Mouse (Mus musculus) intestine, embryonic 16.5 days (tissue): ENCODE measurements around the gene Clcn6. TPM values are rescaled to one million over a fixed set of nuclear protein-coding genes. Genes with fewer than 3 reads are reported as not detected.

Source experiments
- ATAC-seq: fragments of 200-750 bp; cut with Nextera tagmentation; 2 replicates; pipeline ENCODE4 v1.8.0; 2017; ENCODE audit warnings: moderate TSS enrichment, moderate library complexity
- H3K27ac ChIP-seq: fragments of 300-500 bp; sonication (generic); 2 replicates; pipeline ENCODE4 v1.5.1; 2014; ENCODE audit warnings: mild to moderate bottlenecking, low read length
- H3K27me3 ChIP-seq: fragments of 300-500 bp; sonication (generic); replicated peaks from 2 replicates; pipeline ENCODE4 v1.6.1; 2014; ENCODE audit warnings: low read length, control low read depth, mixed read lengths; ENCODE audit not compliant: control insufficient read depth, insufficient read depth
- H3K36me3 ChIP-seq: fragments of 300-500 bp; sonication (generic); 2 replicates; pipeline ENCODE4 v1.6.1; 2014; ENCODE audit warnings: low read length, control low read depth; ENCODE audit not compliant: control insufficient read depth, insufficient read depth
- H3K4me1 ChIP-seq: fragments of 300-500 bp; sonication (generic); 2 replicates; pipeline ENCODE4 v1.6.1; 2014; ENCODE audit warnings: low read length, control low read depth, mixed read lengths; ENCODE audit not compliant: control insufficient read depth, insufficient read depth
- H3K4me2 ChIP-seq: fragments of 300-500 bp; sonication (generic); 2 replicates; pipeline ENCODE4 v1.6.1; 2014; ENCODE audit warnings: low read depth, low read length, control low read depth
- H3K4me3 ChIP-seq: fragments of 300-500 bp; sonication (generic); 2 replicates; pipeline ENCODE4 v1.5.1; 2014; ENCODE audit warnings: mild to moderate bottlenecking, low read length
- H3K9ac ChIP-seq: fragments of 300-500 bp; sonication (generic); 2 replicates; pipeline ENCODE4 v1.6.1; 2014; ENCODE audit warnings: low read depth, low read length
- H3K9me3 ChIP-seq: fragments of 300-500 bp; sonication (generic); 2 replicates; pipeline ENCODE4 v1.6.1; 2016; ENCODE audit warnings: low read length, control low read depth; ENCODE audit not compliant: control insufficient read depth
- WGBS: fragments of 180-500 bp; shearing (Covaris S2); extraction: QIAGEN DNeasy Blood & Tissue Kit; methylation state at CpG from one replicate; pipeline ENCODE4 v1.1.7; 2014; 5-methylcytosine and 5-hydroxymethylcytosine counted together
- polyA plus RNA-seq: library from polyadenylated mRNA; unstranded; fragments of >200 nt; fragmentation: Nextera tagmentation; extraction: Ambion mirVana; gene quantifications from 2 replicates; pipeline ENCODE4 v1.2.1, GENCODE M21; 2015

The Clcn6 gene
- polyA plus RNA-seq = 4.5 TPM in 2 replicates

DNA sequence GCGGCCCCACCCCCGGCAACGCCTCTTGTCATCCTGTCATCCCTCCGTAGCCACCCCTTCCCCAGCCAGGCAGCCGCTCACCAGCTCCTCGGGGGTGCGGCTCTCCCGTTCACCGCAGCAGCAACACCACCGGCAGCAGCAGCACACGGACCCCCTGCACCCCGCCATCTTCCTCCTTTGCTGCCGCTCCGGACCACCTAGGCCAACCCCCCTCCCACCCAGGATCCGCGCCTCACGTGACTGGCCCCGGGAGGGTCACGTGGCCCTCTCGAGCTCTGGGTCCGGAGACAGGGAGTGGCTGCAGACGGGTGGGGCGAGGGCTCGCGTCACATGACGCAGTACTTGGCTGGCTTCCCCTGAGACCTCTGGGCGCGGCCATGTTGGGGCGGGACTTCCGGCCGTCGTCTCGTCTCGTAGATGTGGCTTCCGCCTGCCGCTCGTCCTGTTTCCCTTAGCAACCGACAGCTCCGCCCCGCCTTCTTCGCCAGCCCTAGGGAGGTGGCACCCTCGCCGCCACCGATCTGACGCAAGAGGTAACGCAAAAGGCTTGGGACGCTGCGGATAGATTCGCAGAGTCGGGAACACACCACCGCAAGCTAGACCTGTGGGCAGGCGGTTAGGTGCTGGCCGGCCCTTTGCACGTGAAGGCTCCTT is at the start of gene Clcn6, which contains the start of gene Mthfr:
Clcn6 (minus strand) TSS at position 222 of the 654 bp plus-strand sequence.
Mthfr (plus strand) TSS at position 478 of the 654 bp plus-strand sequence.
- peak within 1 kb of the TSS; percentile 87 for H3K4me2 ChIP-seq
- peak within 1 kb of the TSS; percentile 80 for H3K9ac ChIP-seq
- peak; percentile 93 for ATAC-seq
- H3K9me3 ChIP-seq = no peaks in the 10 kb centered on the region
- WGBS = under 1% methylated on average over 54 of the region's 54 CpGs
- no peaks in the 10 kb centered on the region for H3K27me3 ChIP-seq
- H3K4me3 ChIP-seq = peak within 1 kb of the TSS; percentile 79
- H3K4me1 ChIP-seq = peaks cover 34% of the 10 kb centered on the region
- 0 out of 2 replicates have a peak, but pooled peaks cover 3% of the 10 kb centered on the region for H3K36me3 ChIP-seq
- peak within 1 kb of the TSS; percentile 83 for H3K27ac ChIP-seq

DNA sequence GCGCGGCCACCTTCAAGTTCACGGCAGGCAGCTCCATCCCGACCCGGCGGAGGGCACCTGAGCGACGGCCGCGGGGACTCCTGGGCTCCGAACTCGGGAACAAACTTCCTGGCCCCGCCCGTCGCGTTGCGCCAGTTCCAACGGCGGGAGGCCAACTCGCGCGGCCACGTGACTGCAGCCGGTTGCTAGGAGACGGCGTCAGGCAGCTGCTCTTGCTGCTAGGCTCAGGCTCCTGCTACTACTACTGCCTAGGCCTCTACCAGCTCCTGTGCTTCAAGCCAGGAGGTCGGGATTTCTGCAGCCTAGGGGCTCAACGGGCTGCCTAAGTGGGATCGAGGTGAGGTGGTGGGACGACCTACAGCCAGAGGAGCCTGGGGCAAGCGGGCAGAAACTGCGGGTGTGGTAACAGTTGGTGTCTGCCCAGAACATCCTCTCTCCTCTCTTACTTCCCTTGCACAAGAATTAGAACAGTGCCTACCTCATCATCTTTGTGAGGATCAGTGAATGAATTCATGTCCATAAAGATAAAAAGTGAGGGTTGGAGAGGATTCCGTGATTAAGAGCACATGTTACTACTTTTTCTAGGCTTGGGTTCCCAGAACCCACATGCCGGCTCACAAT is 49.4 kb upstream of the Clcn6 start, which contains the start of gene Agtrap:
Agtrap (minus strand) TSS at position 125 of the 621 bp plus-strand sequence.
- Histone ChIP-seq H3K27me3 (no peaks in the 10 kb centered on the region), H3K27ac (peak within 1 kb of the TSS; percentile 57), H3K9me3 (no peaks in the 10 kb centered on the region), H3K36me3 (no peaks in the 10 kb centered on the region), H3K4me1 (peaks cover 26% of the 10 kb centered on the region), H3K9ac (peak within 1 kb of the TSS; percentile 90), H3K4me2 (peak within 1 kb of the TSS; percentile 87), H3K4me3 (peak within 1 kb of the TSS; percentile 88)
- ATAC-seq = peak; percentile 90
- WGBS = 6% methylated on average over 34 of the region's 34 CpGs

DNA sequence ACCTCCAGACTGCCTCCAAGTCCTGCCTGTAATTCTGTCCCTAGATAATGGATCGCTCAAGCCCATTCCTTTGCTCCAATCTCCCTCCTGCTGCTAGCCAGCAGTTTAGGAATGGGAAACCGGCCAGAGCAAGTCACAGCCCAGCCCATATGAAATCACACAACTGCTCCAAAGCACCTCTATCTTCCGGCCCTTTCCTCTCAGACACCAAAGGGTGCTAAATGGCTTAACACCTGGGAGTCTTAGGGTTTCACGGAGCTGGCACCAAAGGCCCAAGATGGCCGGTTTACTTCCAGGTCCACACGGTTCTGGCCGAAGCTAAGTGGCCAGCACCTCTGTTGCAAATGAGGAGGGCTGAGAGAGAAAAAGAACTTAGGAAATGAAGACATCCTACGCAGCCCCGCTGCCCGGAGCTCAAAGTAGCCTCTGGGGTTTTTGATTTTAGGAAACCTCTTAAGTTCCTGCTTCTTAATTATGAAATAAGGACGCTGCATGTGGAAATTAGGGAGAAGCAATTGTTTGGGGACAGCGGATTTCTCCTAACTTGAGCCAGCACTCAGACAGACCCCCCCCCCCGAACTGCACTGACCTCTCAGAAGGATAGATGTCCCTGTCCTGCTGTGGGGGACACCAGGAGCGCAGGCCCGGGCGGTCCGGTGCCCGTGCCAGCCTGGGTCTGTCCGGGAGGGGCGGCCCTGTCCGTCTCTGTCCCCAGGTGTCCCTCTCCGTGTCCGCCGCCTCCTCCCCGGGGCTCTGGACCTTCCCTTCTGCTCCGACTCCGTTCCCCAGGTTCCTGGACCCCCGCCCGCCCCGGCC is 48.7 kb upstream of the Clcn6 start:
- 5% methylated on average over 30 of the region's 30 CpGs for WGBS
- Histone ChIP-seq H3K27ac (peak overlapping the region; percentile 57), H3K9me3 (no peaks in the 10 kb centered on the region), H3K4me3 (peak overlapping the region; percentile 88), H3K27me3 (no peaks in the 10 kb centered on the region), H3K36me3 (no peaks in the 10 kb centered on the region), H3K4me2 (peak overlapping the region; percentile 87), H3K9ac (peak overlapping the region; percentile 90), H3K4me1 (peaks cover 26% of the 10 kb centered on the region)
- peak; percentile 65 for ATAC-seq

DNA sequence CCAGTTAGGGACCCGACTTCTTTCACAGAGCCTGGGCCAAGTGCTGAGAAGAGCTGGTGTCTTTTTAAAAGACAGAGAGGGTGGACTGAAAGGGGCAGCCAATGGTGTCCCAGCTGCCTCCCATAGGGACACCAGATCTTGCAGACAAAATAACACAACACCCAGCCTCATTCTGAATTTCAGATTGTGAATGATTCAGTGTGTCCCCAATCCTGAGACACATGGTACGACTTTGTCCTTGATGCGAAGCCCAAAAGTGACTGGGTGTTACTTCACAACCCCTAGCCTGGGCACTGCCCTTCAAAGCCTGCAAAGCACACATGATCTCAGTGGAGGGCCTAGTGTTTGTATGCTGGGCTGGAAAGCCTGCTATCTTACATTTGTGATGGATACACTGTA is 47.3 kb upstream of the Clcn6 start:
- WGBS = 77% methylated on average over 3 of the region's 3 CpGs

DNA sequence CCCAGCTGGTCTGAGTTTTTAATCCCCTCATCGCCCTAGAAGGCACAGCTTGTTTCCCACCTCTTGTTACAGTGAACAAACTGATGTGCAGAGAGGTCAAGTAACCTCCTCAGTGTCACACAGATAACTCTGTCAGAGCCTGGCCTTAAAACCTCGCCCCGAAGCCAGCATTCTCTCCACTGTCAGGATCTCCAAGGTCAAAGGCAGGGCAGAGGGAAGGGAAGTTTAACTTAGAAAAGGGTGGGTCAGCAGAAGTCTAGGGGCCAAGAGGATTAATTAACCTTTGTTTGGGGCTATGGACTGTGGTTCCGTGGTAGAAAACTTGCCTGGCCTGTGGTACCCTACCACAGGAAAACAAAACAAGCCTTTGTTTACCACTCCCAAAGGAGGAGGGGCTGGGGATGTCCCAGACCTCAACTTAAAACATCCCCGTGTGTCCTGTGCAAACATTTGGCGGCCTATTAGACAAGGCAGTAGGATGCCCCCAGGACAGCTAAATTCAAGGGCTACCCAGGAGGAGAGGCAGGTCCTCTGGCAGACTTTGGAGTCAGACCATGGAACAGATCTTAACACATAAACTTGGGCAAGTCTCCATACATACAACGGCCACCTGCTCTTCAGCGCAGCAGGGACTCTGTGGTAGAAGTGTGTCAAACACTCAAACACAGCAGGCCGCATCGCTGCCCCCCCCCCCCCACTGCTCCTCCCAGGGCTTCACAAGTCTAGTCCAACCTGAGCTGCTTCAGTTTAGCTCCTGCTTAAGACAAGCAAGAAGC is 46.7 kb upstream of the Clcn6 start:
- Histone ChIP-seq H3K9ac (0 out of 2 replicates have a peak overlapping the region, but pooled peaks have one; percentile 33), H3K27me3 (no peaks in the 10 kb centered on the region), H3K27ac (no peak overlapping the region), H3K9me3 (no peaks in the 10 kb centered on the region), H3K36me3 (0 out of 2 replicates have a peak, but pooled peaks cover 2% of the 10 kb centered on the region), H3K4me2 (no peak overlapping the region), H3K4me1 (peaks cover 26% of the 10 kb centered on the region), H3K4me3 (no peak overlapping the region)
- WGBS = 44% methylated on average over 9 of the region's 10 CpGs
- ATAC-seq = no peak

More for the DNA sequence above, 47.3 kb upstream of the Clcn6 start:
- 0 out of 2 replicates have a peak overlapping the region, but pooled peaks have one; percentile 33 for H3K9ac ChIP-seq
- no peak overlapping the region for H3K4me3 ChIP-seq
- H3K27ac ChIP-seq = no peak overlapping the region
- no peak for ATAC-seq
- H3K9me3 ChIP-seq = no peaks in the 10 kb centered on the region
- peaks cover 26% of the 10 kb centered on the region for H3K4me1 ChIP-seq
- H3K27me3 ChIP-seq = no peaks in the 10 kb centered on the region
- H3K36me3 ChIP-seq = no peaks in the 10 kb centered on the region
- H3K4me2 ChIP-seq = no peak overlapping the region

DNA sequence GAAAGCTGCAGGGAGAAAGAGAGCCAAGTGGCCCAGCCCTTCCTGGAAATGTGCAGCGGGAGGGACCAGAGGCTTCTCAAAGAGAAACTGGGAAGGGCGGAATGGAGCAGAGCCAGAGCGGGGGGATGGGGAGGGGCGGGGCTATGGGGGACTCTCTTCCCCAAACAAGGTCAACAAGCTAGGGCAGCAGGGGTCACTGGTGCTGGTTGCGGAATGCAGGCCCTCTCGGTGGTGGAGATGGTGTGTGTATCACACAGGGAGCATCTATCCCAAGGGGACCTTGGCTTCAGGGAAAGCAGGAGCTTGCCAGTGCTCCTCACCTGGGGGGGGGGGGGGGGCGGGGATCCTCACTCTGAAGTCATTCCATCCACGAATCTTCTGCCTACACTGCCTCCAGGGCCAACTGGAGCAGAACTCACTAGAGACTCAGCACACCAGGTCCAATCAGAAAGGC is 45.7 kb upstream of the Clcn6 start:
- Histone ChIP-seq H3K4me2 (no peak overlapping the region), H3K9me3 (no peaks in the 10 kb centered on the region), H3K9ac (no peak overlapping the region), H3K27me3 (no peaks in the 10 kb centered on the region), H3K36me3 (0 out of 2 replicates have a peak, but pooled peaks cover 5% of the 10 kb centered on the region), H3K27ac (no peak overlapping the region), H3K4me1 (peaks cover 26% of the 10 kb centered on the region), H3K4me3 (no peak overlapping the region)
- ATAC-seq = no peak
- WGBS = 29% methylated on average over 7 of the region's 8 CpGs

DNA sequence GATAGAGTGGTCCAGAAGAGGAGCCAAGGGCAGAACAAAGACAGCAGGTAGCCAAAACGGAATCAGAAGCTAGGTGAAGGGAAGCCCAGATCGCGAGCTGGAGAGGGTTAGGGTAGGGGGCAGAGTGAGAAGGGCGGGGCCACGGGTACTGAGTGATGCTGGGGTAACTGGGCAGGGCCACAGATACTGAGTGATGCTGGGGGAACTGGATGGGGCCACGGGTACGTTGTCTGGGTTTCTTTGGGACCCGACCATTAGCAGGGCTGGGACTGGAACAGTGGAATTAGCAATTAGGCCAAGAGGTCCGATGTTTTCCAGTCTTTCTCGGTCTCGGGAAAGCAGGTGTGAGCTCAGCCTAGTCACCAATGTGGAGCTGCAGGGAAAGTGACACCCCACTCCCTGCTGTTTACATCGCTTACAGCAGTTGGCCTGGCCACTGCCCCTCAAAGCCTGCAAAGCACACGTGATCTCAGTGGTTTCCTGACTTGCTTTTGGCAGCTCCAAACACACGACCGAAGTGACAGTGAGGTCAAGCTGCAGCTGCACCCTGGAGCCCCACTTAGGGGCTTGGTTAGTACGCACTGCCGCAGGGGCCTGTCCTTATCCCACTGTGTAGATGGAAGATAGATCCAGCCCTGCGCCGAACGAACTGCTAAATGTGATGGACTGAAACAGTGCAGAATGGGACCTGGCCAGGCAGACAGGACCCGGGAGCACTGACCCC is 44.7 kb upstream of the Clcn6 start:
- Histone ChIP-seq H3K4me2 (no peak overlapping the region), H3K27ac (no peak overlapping the region), H3K9me3 (no peaks in the 10 kb centered on the region), H3K4me3 (no peak overlapping the region), H3K9ac (no peak overlapping the region), H3K4me1 (peaks cover 26% of the 10 kb centered on the region), H3K27me3 (no peaks in the 10 kb centered on the region), H3K36me3 (0 out of 2 replicates have a peak, but pooled peaks cover 5% of the 10 kb centered on the region)
- no peak for ATAC-seq
- WGBS = 54% methylated on average over 21 of the region's 21 CpGs
